Comparison of ENCODE assay signal across 8 mouse cellular contexts in genomic region chr2:26587044-26587405, GRCm38 (mm10). TPM values are rescaled to one million over a fixed set of nuclear protein-coding genes. Genes with fewer than 3 reads are reported as not detected.
DNase-seq lines count a peak whose midpoint lies in the region; ATAC-seq and TF ChIP-seq lines count a peak whose summit lies in the region.

No protein-coding gene starts in this region.

- peak overlapping the region; percentile 87 for H3K4me2 ChIP-seq in hindbrain, embryonic 15.5 days
- peak overlapping the region; percentile 71 for H3K4me2 ChIP-seq in midbrain, embryonic 14.5 days (ENCODE audit: low read length)

- TF ChIP-seq POLR2A in spleen, adult 2 months (IDR thresholded peaks at IDR 0.05; ENCODE audit: low read depth, low read length): no peak

- no peak for ATAC-seq in hindbrain, embryonic 15.5 days (ENCODE audit: low FRiP score, low read depth)
- ATAC-seq in midbrain, embryonic 14.5 days (ENCODE audit: low FRiP score, low TSS enrichment): no peak

- WGBS in spleen, adult 2 months: 5% methylated on average over 11 of the region's 11 CpGs
- WGBS in hindbrain, embryonic 15.5 days: 5% methylated on average over 11 of the region's 11 CpGs
- WGBS in midbrain, embryonic 14.5 days: 8% methylated on average over 11 of the region's 11 CpGs

- H3K27ac ChIP-seq in spleen, adult 2 months (ENCODE audit: insufficient read depth, low read length): no peak overlapping the region
- peak overlapping the region; percentile 26 for H3K27ac ChIP-seq in hindbrain, embryonic 15.5 days (replicated peaks)
- H3K27ac ChIP-seq in midbrain, embryonic 14.5 days (replicated peaks; ENCODE audit: low read depth, low read length): 0 out of 2 replicates have a peak overlapping the region, but pooled peaks have one; percentile 26

- H3K9me3 ChIP-seq in hindbrain, embryonic 15.5 days: no peaks in the 10 kb centered on the region
- no peaks in the 10 kb centered on the region for H3K9me3 ChIP-seq in midbrain, embryonic 14.5 days (ENCODE audit: control insufficient read depth, low read length)

- no peaks in the 10 kb centered on the region for H3K36me3 ChIP-seq in spleen, adult 2 months (ENCODE audit: control insufficient read depth, insufficient read depth, low read length)
- H3K36me3 ChIP-seq in hindbrain, embryonic 15.5 days: no peaks in the 10 kb centered on the region
- no peaks in the 10 kb centered on the region for H3K36me3 ChIP-seq in midbrain, embryonic 14.5 days (ENCODE audit: control insufficient read depth, insufficient read depth, low read length)

- peaks cover 3% of the 10 kb centered on the region; the same call in 1 of the 2 replicates for H3K4me1 ChIP-seq in spleen, adult 2 months (ENCODE audit: control insufficient read depth, insufficient read depth, insufficient read length)
- H3K4me1 ChIP-seq in hindbrain, embryonic 15.5 days (replicated peaks): peaks cover 14% of the 10 kb centered on the region
- H3K4me1 ChIP-seq in midbrain, embryonic 14.5 days (ENCODE audit: control insufficient read depth, insufficient read depth, low read length): peaks cover 8% of the 10 kb centered on the region; the same call in 1 of the 2 replicates

- H3K9ac ChIP-seq in hindbrain, embryonic 15.5 days: peak overlapping the region; percentile 61
- peak overlapping the region; percentile 57 for H3K9ac ChIP-seq in midbrain, embryonic 14.5 days (replicated peaks; ENCODE audit: low read length)

- peak overlapping the region; percentile 57 for H3K4me3 ChIP-seq in spleen, adult 2 months (ENCODE audit: extremely low read depth, insufficient read depth, insufficient read length)
- peak overlapping the region; percentile 66 for H3K4me3 ChIP-seq in hindbrain, embryonic 15.5 days
- peak overlapping the region; percentile 52 for H3K4me3 ChIP-seq in midbrain, embryonic 14.5 days (replicated peaks; ENCODE audit: low read depth, low read length)

- 0 out of 2 replicates have a peak, but pooled peaks have one; percentile 6 for TF ChIP-seq CTCF in spleen, adult 2 months (IDR thresholded peaks at IDR 0.05; ENCODE audit: extremely low read depth, insufficient read depth, insufficient read length, insufficient replicate concordance)

- no peaks in the 10 kb centered on the region for H3K27me3 ChIP-seq in spleen, adult 2 months (ENCODE audit: control insufficient read depth, insufficient read depth, low read length)
- H3K27me3 ChIP-seq in hindbrain, embryonic 15.5 days: no peaks in the 10 kb centered on the region
- no peaks in the 10 kb centered on the region for H3K27me3 ChIP-seq in midbrain, embryonic 14.5 days (ENCODE audit: control insufficient read depth, insufficient read depth, low read length)

- DNase-seq in embryo, embryonic 11 days: peak; percentile 62
- no peak for DNase-seq in embryo, embryonic 10 days (ENCODE audit: low spot score)
- DNase-seq in spleen, adult 2 months (ENCODE audit: low read depth in 1 of 2, low spot score in 2 of 2): no peak
- no peak for DNase-seq in spleen, postnatal 14 days (ENCODE audit: low spot score in 2 of 2)
- DNase-seq in midbrain, embryonic 14.5 days: peak; percentile 60
- DNase-seq in urinary bladder, postnatal 10 days (ENCODE audit: low spot score): no peak
- no peak for DNase-seq in cerebellum, postnatal 36 days

RNA-seq across cellular contexts. Expression of gene Gm20532, which starts 0.6 kb away (rescaled TPM):
- polyA plus RNA-seq in spleen, adult 2 months (2012; rRNA removed): not detected in 2 replicates
- polyA plus RNA-seq in hindbrain, embryonic 15.5 days (2015; fragmentation: Nextera tagmentation; extraction: Ambion mirVana): not detected in 2 replicates
- polyA plus RNA-seq in midbrain, embryonic 14.5 days (2014; fragmentation: Nextera tagmentation; extraction: Ambion mirVana): not detected in 2 replicates

RNA-seq across cellular contexts. Expression of gene Egfl7, which starts 7.2 kb away (rescaled TPM):
- 167 and 196 TPM in 2 replicates for polyA plus RNA-seq in spleen, adult 2 months (2012; rRNA removed)
- polyA plus RNA-seq in hindbrain, embryonic 15.5 days (2015; fragmentation: Nextera tagmentation; extraction: Ambion mirVana): 70.7 and 75.3 TPM in 2 replicates
- 36.7 and 51.1 TPM in 2 replicates for polyA plus RNA-seq in midbrain, embryonic 14.5 days (2014; fragmentation: Nextera tagmentation; extraction: Ambion mirVana)

RNA-seq across cellular contexts. Expression of gene Agpat2, which starts 17.2 kb away (rescaled TPM):
- polyA plus RNA-seq in spleen, adult 2 months (2012; rRNA removed): 22.7 and 27.7 TPM in 2 replicates
- polyA plus RNA-seq in hindbrain, embryonic 15.5 days (2015; fragmentation: Nextera tagmentation; extraction: Ambion mirVana): 6.1 and 6.6 TPM in 2 replicates
- polyA plus RNA-seq in midbrain, embryonic 14.5 days (2014; fragmentation: Nextera tagmentation; extraction: Ambion mirVana): 1.8 and 3.8 TPM in 2 replicates

RNA-seq across cellular contexts. Expression of gene Fam69b, which starts 41.2 kb away (rescaled TPM):
- 3.0 and 3.6 TPM in 2 replicates for polyA plus RNA-seq in spleen, adult 2 months (2012; rRNA removed)
- 138 and 152 TPM in 2 replicates for polyA plus RNA-seq in hindbrain, embryonic 15.5 days (2015; fragmentation: Nextera tagmentation; extraction: Ambion mirVana)
- polyA plus RNA-seq in midbrain, embryonic 14.5 days (2014; fragmentation: Nextera tagmentation; extraction: Ambion mirVana): 123 and 160 TPM in 2 replicates

Comparison
In these comparisons a context has a peak if more than half of its experiments do, and no peak if none do; other contexts are left out.
1. DNase-seq: peak in embryo, embryonic 11 days (single experiment) and midbrain, embryonic 14.5 days (single experiment); none in embryo, embryonic 10 days (single experiment), spleen, adult 2 months (0 of 2), spleen, postnatal 14 days (0 of 2), urinary bladder, postnatal 10 days (single experiment) and cerebellum, postnatal 36 days (0 of 2).
2. Peak in every context shown above with its lines, with median percentiles within 50 percentile points of each other: H3K4me3 ChIP-seq.